Mouse (Mus musculus) splenic B cell, adult 2 months (primary cell): ENCODE results near the gene Epb41l1.

Experiments
- DNase-seq: peaks from one replicate; pipeline ENCODE4 v3.0.0-alpha.2; 2011; ENCODE audit warnings: low read depth, low spot score
- H3K27me3 ChIP-seq: 2 replicates; pipeline ENCODE4 v1.6.1; 2012; ENCODE audit warnings: mild to moderate bottlenecking, low read length, moderate library complexity, mixed read lengths; ENCODE audit not compliant: control insufficient read depth, poor library complexity, insufficient read depth, severe bottlenecking
- H3K36me3 ChIP-seq: 2 replicates; pipeline ENCODE4 v1.6.1; 2012; ENCODE audit warnings: mild to moderate bottlenecking, low read length, moderate library complexity, mixed read lengths; ENCODE audit not compliant: control insufficient read depth, poor library complexity, insufficient read depth, severe bottlenecking

Gene Epb41l1

DNA sequence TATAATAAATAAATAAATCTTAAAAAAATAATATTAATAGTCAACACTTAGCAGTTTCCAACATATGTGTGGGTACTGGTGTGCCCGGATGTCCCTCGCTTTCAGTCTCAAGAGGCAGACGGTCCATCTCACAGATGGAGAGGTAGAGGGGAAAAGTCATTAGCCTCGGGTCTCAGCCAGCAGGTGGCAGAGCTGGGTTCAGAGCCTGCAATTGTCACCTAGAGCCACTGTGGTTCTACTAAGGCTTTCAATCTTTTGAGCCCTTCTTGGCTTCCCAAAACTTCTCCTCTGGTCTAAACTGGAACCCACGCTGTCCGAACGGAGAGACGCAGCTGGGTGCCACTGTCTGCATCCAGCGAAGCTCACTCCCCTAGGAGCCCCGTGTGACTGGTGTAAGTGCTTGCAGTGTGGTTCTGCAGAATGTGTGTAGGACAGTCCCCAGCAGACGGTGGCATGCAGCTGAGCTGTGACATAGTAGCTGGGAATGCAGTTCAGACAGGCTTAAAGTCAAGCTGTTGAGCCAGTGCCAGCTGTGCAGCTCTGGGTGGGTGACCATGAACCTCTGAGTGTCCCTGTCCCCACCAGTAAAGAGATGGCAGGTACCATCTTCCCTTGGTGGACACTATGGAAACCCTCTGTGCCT is 163.6 kb downstream of the Epb41l1 start:
- peak; percentile 25 for DNase-seq
- Histone ChIP-seq H3K27me3 (no peaks in the 10 kb centered on the region), H3K36me3 (no peaks in the 10 kb centered on the region)

- H3K36me3 ChIP-seq = no peaks in the 10 kb centered on the region
- DNase-seq = no peak
- no peaks in the 10 kb centered on the region for H3K27me3 ChIP-seq
These were observed 164.2 kb downstream of the Epb41l1 start for GRCm38 (mm10) chr2:156584797-156585471.

DNA sequence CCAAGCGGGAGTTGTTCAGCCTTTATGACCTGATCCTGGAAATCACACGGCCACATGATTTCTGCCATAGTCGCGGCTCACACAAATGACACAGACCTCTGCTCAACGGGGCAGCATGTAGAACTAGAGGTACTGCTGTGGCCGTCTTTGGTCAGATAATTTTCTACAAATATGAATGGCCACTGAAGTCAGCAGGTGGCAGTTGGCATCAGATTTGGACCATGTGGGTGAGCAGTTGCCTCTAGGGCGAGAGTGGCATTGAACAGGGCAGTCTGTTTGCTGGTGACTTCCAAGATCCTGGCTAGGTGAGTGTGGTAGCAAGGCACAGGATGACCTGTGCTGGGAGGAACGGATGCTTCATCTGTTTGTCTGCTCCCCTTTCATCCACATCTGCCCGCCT is 168.8 kb downstream of the Epb41l1 start:
- no peak for DNase-seq
- Histone ChIP-seq H3K27me3 (no peaks in the 10 kb centered on the region), H3K36me3 (no peaks in the 10 kb centered on the region)
